Mouse (Mus musculus) CD8-positive naive resting alpha-beta T cell, adult 2 months (primary cell): ENCODE measurements around the gene Tnfrsf12a.
A peak's percentile ranks its signal among the peaks of the same experiment; 100 is the strongest.

Source experiments
- DNase-seq, 2 experiments: peaks; one replicate each; pipeline ENCODE4 v3.0.0; 2022; ENCODE audit warnings: low read depth in 2 of 2, low spot score in 2 of 2

The Tnfrsf12a gene

DNA sequence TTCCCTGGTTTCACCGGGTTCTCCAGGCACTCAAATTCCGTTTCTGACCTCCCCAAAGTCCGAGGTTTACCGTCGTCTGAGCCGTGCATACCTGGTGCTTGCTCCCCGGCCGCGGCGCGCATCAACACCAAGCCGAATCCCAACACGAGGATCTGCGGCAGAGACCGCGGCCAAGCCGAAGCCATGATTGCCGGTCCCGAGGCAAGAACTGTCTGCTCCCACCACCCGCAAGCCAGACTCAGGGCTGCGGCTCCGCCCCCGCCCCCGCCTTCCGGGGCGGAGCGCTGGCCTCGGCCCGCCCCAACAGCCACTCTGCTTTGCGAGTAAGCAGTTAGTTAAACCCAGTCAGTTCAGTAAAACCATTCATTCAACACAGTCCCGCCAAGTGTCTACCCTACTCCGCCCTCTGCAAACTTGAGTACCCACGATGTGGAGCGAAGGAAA, at the start of gene Tnfrsf12a:
TSS of gene Tnfrsf12a (minus strand) at position 233 of the 444 bp plus-strand sequence.
- DNase-seq: peak; percentile 81 to 86

DNA sequence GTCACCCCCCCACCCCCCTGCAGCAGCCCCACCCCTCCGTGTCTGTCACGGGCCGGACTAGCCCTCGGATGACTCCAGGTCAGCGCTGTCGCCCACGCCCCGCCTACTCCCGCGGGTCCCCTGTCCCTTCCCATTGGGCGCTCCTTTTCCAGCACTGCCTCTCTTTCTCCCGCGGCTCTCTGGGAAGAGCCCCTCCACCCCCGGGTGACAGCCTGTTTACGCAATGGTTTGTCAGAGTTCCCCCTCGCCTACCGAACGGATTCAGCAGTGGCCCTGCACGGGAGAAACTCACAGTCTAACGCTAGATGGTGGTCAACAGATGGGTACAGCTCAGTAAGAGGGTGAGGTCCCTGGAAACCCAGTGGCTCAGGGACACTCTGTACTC, 49.5 kb upstream of the Tnfrsf12a start:
- no peak for DNase-seq

DNA sequence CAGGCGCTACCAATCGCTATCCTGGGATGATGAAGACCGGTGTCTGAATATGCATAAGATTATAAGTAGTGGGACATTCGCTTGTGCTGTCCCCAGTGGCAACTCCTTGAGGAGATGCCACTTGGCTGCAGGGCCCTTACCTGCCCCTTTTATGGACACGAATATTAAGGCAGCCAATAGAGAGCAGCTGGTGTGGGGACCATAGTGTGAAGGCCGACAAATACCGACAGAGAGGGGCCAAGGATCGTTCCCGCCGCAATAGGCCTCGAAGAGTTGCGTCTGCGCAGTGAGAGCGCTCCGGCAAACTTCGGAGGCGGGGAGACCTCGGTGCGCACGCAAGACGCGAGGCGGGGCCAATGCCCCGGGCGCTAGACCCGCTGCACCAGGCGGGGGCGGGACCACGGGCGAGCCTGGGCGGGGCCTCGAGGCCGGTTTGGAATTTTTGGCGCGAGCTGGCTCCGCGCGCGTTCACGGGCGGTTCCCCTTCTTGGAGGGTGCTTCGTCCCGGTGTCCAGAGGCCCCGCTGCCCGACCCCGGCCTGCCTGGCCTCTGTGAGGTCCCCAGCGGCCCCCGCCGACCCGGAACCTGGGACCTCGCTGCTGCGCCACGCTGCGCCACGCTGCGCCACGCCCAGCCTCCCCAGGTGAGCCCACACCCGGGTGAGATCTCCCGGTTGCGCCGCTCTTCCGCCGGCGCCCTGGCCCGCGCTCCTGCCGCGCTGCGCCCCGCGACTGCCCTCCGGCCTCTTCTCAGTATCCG, 48.9 kb upstream of the Tnfrsf12a start, which contains the start of gene Pkmyt1:
TSS of gene Pkmyt1 (plus strand) at position 338 of the 759 bp plus-strand sequence.
- DNase-seq: peak; percentile 89 to 95

- DNase-seq: no peak
Measured at GRCm38 (mm10) chr17:23725477-23725876, 48.2 kb upstream of the Tnfrsf12a start.

- no peak for DNase-seq
Measured at GRCm38 (mm10) chr17:23722376-23723125, 45.3 kb upstream of the Tnfrsf12a start, which contains the start of gene 1520401A03Rik. 1520401A03Rik (minus strand) TSS chr17:23722783.

DNA sequence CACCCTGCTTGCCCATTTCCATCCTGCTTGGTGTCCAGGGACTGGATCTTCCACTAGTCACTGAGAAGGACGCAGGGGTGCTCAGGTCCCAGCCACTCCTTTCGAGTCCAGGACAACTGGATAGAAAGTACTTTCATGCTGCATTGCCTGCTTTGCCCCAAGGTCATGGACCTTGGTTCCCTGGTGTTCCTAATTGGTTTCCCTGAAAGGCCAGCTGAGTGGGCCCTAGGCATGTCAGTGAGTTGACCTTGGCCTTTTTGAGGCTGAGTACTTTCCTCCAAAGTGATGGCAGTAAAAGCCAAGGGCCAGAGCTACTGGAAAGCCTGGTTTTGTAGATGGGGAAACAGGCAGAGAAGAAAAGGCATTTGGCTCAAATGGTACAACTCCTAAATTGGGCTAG, 44.6 kb upstream of the Tnfrsf12a start:
- DNase-seq: no peak

GRCm38 (mm10) chr17:23719455-23719854, 42.2 kb upstream of the Tnfrsf12a start:
- DNase-seq: no peak

DNA sequence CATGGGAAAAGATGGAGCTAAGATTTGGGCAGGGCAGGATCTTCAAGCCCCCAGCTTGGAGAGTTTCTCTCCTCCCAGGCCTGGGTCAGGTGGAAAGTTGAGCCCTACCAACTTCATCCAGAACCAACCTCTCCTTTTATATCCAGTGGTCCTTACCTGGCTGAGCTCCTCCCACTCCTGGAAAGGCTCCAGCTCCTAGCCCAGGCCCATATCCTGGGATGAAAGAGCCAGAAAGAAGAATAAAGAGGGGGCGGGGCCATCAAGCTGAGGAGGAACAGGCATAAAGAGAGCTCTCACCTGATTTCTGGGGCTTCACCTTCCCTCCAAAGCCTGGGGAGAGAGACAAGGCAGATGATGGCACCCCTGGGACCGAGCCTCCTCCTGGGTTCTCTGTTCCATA, 39.7 kb upstream of the Tnfrsf12a start:
- DNase-seq: no peak

GRCm38 (mm10) chr17:23706212-23706611, 28.9 kb upstream of the Tnfrsf12a start:
- DNase-seq: peak; percentile 67 to 71

DNA sequence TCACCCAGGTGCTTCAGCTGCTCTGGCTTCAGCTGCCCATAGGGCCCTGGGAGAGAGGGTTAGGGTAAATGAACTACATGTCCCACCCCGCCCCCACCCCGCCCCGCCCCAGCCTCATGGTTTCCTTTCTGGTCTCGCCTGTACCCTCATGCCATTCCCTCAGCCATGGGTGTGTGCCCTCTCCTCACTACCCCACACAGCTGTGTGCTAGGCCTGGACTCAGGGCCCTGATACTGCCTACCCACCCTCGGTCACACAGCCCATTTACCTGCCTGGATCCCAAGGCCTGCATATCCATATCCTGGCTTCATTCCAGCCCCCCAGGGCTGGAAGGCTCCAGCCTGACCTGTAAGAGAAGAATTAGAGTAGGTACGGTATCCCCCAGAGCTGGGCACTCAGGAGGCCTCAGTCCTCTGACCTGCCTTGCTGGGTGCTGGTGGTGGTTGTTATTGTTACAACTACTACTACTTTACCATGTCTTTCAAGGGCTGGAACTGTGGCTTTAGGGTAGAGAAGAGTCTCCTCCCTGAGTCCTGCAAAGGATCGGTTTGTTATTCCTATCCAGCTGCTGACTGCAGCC, 28.3 kb upstream of the Tnfrsf12a start:
- no peak for DNase-seq

DNA sequence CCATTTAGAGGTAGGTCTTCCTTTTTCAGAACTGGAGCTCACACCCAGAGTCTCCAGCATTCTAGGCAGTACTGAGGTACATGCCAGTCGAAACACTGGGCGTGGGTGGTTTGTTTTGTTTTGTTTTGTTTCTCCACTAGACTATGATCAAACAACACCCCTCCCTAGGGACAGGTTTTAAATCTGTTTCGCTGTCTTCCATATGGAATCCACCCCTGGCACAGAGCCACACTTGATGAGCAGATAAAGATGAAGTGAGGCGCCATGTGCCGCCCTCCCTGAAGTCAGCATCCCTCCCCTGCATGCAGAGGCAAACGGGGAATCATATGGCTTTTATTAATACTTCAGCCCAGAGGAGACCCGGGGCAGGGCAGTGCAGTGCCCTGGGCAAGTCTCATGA, 27.5 kb upstream of the Tnfrsf12a start:
- no peak for DNase-seq

GRCm38 (mm10) chr17:23703301-23703700, 26.0 kb upstream of the Tnfrsf12a start:
- no peak for DNase-seq

GRCm38 (mm10) chr17:23700079-23700478, 22.8 kb upstream of the Tnfrsf12a start:
- peak; percentile 71 to 80 for DNase-seq

DNA sequence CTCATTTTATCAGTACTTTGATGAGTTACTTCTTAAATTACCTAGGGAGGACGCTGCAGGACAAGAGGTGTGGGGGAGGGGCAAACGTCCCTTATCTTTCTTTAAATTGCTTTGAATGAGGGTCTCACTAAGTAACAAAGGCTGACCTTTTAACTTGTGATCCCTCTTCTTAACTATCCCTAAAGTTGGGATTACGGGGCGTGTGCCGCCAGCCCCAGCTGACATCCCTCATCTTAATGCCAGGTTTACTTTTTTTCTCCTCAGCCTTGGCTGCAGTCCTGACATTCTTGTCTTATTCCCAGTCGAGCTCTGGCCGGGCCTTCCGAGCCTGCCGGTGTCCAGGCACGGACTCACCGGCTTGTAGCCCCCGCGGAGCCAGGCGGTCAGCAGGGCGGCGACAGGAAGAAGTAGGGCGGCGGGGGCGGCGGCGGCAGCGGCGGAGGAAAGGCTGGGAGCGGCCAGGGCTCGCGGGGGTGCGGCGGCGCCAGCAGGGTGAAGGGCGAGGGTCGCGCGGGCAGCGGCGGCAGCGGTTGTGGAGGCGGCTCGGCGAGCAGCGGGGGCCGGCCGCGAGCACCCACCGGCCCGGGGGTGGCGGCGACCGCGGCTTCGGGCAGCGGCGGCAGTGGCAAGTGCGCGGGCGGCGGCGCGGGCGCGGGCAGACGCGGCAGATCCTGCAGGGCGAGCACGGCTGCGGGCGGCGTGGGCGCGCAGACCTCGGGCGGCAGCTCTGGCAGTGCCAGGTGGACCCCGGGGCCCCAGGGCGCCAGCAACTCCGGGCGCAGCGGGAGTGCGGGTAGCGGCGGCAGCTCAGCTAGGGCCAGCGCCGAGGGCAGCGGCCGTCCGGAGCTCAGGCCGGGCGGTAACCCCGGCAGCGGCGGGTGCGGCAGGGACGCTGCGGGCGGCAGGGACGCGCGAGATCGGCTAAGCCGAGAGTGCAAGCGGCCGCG, 22.1 kb upstream of the Tnfrsf12a start:
- DNase-seq: no peak

GRCm38 (mm10) chr17:23695801-23696200, 18.5 kb upstream of the Tnfrsf12a start:
- DNase-seq: no peak

DNA sequence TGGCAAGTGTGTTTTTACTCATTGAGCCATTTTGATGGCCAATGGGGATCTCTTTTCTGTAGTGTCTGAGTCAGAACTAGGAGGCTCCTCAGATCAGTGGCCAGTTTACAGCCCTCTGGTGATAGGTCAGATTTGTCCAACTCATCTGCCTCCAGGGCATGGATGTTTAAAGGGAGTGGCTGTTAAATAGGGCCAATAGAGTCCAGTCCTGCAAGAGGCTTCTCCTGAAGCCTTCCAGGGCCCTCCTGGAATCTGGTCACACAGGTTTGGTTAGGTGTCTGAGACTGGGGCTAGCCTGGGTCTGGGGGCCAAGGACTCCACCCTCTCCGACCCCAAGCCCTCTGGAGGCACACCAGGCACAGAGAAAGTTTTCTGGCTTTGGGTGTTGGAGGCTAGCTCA, 17.2 kb upstream of the Tnfrsf12a start:
- DNase-seq: no peak

- DNase-seq: no peak
Measured at GRCm38 (mm10) chr17:23683856-23684672, 6.8 kb upstream of the Tnfrsf12a start, which contains the start of gene Cldn9. Cldn9 (minus strand) TSS chr17:23684026.

DNA sequence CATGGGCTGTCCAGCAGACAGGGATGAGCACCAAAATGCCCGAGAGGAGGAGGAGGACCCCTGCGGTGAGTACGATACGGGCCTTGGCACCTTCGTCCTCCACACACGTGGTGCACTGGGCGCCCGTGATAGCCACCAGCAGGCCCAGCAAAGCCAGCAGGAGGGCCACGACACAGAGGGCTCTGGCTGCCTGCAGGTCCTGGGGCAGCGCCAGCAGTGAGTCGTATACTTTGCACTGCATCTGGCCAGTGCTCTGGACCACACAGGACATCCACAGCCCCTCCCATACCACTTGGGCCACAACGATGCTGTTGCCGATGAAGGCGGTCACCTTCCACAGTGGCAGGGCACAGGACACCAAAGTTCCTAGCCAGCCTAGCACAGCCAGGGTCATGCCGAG, 6.0 kb upstream of the Tnfrsf12a start:
- DNase-seq: no peak

- no peak for DNase-seq
Measured at GRCm38 (mm10) chr17:23682530-23682929, 5.3 kb upstream of the Tnfrsf12a start.

DNA sequence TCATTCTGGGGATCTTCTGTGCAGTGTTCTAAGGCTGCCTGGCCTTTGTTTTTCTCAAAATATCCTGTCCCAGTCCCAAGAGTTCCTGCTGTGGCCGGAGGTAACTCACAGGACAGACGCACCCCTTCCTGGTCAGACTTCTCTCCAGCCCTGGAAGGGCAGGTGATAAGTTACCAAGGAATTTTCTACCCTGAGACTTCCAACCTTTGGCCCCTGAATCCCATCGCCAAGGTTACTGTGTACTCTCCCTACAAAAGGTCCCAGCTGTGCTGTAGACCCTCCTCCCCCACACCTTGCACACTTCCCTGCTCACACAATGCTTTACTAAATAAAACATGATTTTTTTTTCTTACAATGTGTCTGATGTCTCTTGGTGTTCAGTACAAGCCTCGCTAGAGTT, 4.8 kb upstream of the Tnfrsf12a start:
- no peak for DNase-seq
